Mouse (Mus musculus) stomach, postnatal 0 days (tissue): Measurements from ENCODE around the gene Nup107. TPM values are rescaled to one million over a fixed set of nuclear protein-coding genes. Genes with fewer than 3 reads are reported as not detected.

Source experiments
- ATAC-seq: fragments of 200-750 bp; cut with Nextera tagmentation; 2 replicates; pipeline ENCODE4 v1.8.0; 2017; ENCODE audit not compliant: low FRiP score, low TSS enrichment
- DNase-seq: peaks from one replicate; pipeline ENCODE4 v3.0.0-alpha.2; 2016; ENCODE audit warnings: low spot score
- H3K27ac ChIP-seq: fragments of 300-500 bp; sonication (generic); replicated peaks from 2 replicates; pipeline ENCODE4 v1.5.1; 2014; ENCODE audit warnings: mild to moderate bottlenecking, control low read depth
- H3K27me3 ChIP-seq: fragments of 300-500 bp; sonication (generic); 2 replicates; pipeline ENCODE4 v1.6.1; 2014; ENCODE audit warnings: low read length; ENCODE audit not compliant: control insufficient read depth, insufficient read depth
- H3K36me3 ChIP-seq: fragments of 300-500 bp; sonication (generic); 2 replicates; pipeline ENCODE4 v1.6.1; 2014; ENCODE audit warnings: low read length, mixed read lengths; ENCODE audit not compliant: control insufficient read depth, insufficient read depth
- H3K4me1 ChIP-seq: fragments of 300-500 bp; sonication (generic); replicated peaks from 2 replicates; pipeline ENCODE4 v1.6.1; 2014; ENCODE audit warnings: antibody characterized with exemption; ENCODE audit not compliant: control insufficient read depth, insufficient read depth
- H3K4me2 ChIP-seq: fragments of 300-500 bp; sonication (generic); replicated peaks from 2 replicates; pipeline ENCODE4 v1.6.1; 2014; ENCODE audit warnings: low read depth, mild to moderate bottlenecking, control low read depth, moderate library complexity
- H3K4me3 ChIP-seq: fragments of 300-500 bp; sonication (generic); 2 replicates; pipeline ENCODE4 v1.5.1; 2014; ENCODE audit warnings: low read depth, low read length, control low read depth
- H3K9ac ChIP-seq: fragments of 300-500 bp; sonication (generic); 2 replicates; pipeline ENCODE4 v1.6.1; 2014; ENCODE audit warnings: mild to moderate bottlenecking, low read length, control low read depth, mixed read lengths
- H3K9me3 ChIP-seq: fragments of 300-500 bp; sonication (generic); 2 replicates; pipeline ENCODE4 v1.6.1; 2016; ENCODE audit warnings: low read length; ENCODE audit not compliant: control insufficient read depth
- CTCF ChIP-seq: IDR thresholded peaks from 2 replicates; pipeline ENCODE4 v1.5.1; 2016; ENCODE audit warnings: antibody characterized with exemption, low read depth, mild to moderate bottlenecking, moderate library complexity
- EP300 ChIP-seq: optimal IDR thresholded peaks from 2 replicates; pipeline ENCODE3; 2016; ENCODE audit warnings: antibody characterized with exemption
- WGBS: fragments of 180-500 bp; shearing (Covaris S2); extraction: QIAGEN DNeasy Blood & Tissue Kit; methylation state at CpG from one replicate; pipeline ENCODE4 v1.1.7; 2014; 5-methylcytosine and 5-hydroxymethylcytosine counted together
- polyA plus RNA-seq: library from polyadenylated mRNA; unstranded; fragments of >200 nt; fragmentation: Nextera tagmentation; extraction: Ambion mirVana; gene quantifications from 2 replicates; pipeline ENCODE4 v1.2.1, GENCODE M21; 2015

Nup107 gene
- polyA plus RNA-seq, 1 experiment from 2014 or later = 16.5 TPM

DNA sequence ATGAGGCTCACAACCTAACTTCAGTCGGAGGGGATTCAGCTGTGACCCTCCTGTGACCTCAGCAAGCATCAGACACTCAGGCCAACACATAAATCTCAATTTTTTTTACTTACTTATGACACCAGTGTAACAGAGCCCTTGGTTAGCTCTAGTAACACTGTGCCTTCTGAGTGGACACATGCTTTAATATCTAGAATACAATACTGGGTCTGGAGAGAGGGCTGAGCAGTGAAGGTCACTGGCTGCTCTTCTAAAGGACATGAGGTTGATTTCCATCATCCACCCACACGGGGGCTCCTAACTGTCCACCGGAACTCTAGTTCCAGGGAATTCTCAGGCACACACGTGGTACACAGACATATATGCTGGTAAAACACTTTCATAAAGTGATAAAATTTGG is 13.6 kb downstream of the Nup107 start:
- TF ChIP-seq CTCF = no peak
- TF ChIP-seq EP300 = no peak
- DNase-seq = no peak
- Histone ChIP-seq H3K27me3 (no peaks in the 10 kb centered on the region), H3K4me1 (no peaks in the 10 kb centered on the region), H3K4me2 (no peak overlapping the region), H3K9ac (no peak overlapping the region), H3K4me3 (no peak overlapping the region), H3K36me3 (peaks cover 25% of the 10 kb centered on the region), H3K9me3 (no peaks in the 10 kb centered on the region), H3K27ac (no peak overlapping the region)
- ATAC-seq = no peak
- 84% methylated on average over 4 of the region's 4 CpGs for whole genome bisulfite sequencing

DNA sequence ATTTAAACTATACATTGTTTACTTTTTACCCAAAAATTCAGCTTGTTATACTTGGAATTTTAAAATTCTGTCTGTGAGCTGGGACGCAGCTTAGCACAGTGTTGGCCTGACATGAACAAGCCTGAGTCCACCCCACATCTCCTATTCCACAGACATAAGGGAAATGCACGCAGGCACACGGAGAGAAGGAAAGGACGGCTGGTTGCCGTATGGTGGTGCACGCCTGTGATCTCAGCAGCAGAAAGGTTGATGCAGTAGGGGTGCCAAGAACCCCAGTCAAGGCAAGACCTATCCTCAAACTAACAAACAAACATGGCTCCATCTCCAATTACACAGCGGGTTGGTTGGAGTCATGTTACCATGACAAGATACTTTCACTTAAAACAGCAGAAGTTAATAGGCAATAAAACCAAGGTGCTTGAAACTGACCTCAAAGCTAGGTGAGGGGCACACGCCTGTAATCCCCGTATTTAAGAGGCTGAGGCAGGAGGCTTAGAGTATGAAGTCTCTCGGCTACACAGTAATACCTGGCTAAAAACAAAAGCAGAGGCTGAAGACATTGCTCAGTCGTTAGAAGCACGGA is 14.1 kb downstream of the Nup107 start:
- DNase-seq (no peak), ATAC-seq (no peak)
- TF ChIP-seq EP300 (no peak), CTCF (no peak)
- Histone ChIP-seq H3K9me3 (no peaks in the 10 kb centered on the region), H3K27me3 (no peaks in the 10 kb centered on the region), H3K27ac (no peak overlapping the region), H3K9ac (no peak overlapping the region), H3K4me3 (no peak overlapping the region), H3K36me3 (peaks cover 28% of the 10 kb centered on the region), H3K4me2 (no peak overlapping the region), H3K4me1 (no peaks in the 10 kb centered on the region)
- 94% methylated on average over 12 of the region's 12 CpGs for WGBS

DNA sequence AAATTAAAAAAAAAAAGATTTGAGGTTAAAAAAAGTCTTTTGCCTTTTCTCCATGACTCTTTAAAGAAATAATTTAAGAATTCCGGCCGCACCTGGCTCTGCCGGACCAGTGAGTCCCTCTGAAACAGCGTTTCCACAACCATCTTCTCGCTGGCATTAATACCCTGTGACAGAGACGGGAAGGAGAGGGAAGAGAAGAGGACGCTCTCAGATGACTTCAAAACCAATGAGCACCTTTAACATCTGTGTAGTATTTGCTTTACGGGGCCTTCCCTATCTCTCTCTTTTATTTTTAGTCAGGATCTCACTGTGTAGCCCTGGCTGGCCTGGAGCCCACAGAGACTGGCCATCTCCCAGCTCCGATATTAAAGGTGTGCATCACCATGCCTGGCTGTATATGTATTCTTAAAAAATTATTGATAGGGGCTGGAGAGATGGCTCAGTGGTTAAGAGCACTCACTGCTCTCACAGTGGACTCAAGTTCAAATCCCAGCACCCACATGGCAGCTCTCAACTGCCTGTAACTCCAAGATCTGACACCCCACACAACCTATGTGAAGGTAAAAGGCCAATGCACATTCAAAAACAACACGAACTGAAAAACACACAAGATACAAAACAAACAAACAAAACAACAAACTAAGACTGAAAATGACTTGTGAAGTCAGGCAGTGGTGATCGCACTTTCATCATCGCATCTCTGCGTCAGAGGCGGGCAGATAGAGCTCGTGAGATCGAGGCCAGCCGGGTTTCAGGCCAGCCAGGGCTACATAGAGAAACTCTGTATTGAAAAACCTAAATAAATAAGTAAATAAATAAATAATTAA is 14.8 kb downstream of the Nup107 start:
- 95% methylated on average over 17 of the region's 17 CpGs for WGBS
- H3K4me3 ChIP-seq = no peak overlapping the region
- H3K4me2 ChIP-seq = no peak overlapping the region
- TF ChIP-seq CTCF (no peak), EP300 (no peak)
- no peaks in the 10 kb centered on the region for H3K9me3 ChIP-seq
- DNase-seq (no peak), ATAC-seq (no peak)
- no peaks in the 10 kb centered on the region for H3K27me3 ChIP-seq
- H3K4me1 ChIP-seq = no peaks in the 10 kb centered on the region
- no peak overlapping the region for H3K27ac ChIP-seq
- peaks cover 31% of the 10 kb centered on the region for H3K36me3 ChIP-seq
- no peak overlapping the region for H3K9ac ChIP-seq

DNA sequence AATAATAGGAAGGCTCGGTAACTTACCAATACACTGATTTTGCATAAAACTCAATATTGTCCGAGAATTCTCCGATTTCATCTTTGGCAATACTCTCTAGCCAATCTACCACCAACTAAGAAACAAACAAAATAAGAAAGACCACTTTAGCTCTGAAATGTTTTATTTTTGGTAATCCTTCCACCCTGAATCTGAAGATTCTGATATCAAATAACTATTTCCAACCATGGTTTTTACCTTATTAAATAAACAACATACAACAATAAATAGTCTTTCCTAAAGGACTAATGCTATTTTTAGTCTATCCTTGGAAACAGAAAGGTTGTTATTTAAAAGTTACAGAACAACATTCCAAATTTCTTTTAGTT is 15.4 kb downstream of the Nup107 start:
- WGBS = 95% methylated on average over 3 of the region's 3 CpGs
- Histone ChIP-seq H3K4me1 (no peaks in the 10 kb centered on the region), H3K4me2 (no peak overlapping the region), H3K36me3 (peaks cover 32% of the 10 kb centered on the region), H3K27ac (no peak overlapping the region), H3K9ac (no peak overlapping the region), H3K27me3 (no peaks in the 10 kb centered on the region), H3K4me3 (no peak overlapping the region), H3K9me3 (no peaks in the 10 kb centered on the region)
- DNase-seq (no peak), ATAC-seq (no peak)
- no peak for TF ChIP-seq CTCF
- no peak for TF ChIP-seq EP300

DNA sequence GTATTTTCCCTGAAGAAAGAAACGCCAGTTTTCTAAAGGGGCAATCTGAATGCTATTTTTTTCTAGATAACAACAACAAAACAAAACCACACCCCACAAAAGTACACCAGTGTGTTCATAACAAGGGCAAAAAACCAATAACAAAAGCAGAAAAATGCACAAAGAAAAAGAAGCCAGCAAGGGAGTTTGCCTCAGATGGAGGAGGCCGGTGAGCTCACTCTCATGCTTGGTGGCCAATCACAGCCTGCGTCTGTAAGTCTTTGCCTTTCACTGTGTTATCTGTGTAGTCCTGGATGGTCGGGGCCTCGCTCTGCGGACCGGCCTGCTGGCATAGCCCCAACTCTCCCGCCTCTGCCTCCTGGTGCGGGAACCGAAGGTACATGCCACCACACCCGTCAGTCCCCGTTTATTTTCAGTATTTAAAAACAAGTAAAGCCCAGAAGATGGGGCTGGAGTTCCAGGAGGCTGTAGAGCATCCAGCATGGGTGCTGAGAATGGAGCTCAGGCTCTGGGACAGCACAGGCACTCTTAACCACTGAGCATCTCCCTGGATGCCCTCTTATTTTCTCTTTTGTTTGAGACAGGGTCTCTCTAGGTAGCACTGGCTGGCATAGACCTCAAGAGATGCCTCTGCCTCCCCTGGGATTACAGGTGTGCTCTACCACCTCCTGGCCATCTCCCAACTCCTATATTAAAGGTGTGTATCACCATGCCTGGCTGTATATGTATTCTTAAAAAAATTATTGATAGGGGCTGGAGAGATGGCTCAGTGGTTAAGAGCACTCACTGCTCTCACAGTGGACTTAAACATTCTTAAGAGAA is 16.0 kb downstream of the Nup107 start:
- ATAC-seq (no peak), DNase-seq (no peak)
- Histone ChIP-seq H3K4me1 (no peaks in the 10 kb centered on the region), H3K4me3 (no peak overlapping the region), H3K27me3 (no peaks in the 10 kb centered on the region), H3K9me3 (no peaks in the 10 kb centered on the region), H3K27ac (no peak overlapping the region), H3K36me3 (peaks cover 27% of the 10 kb centered on the region), H3K9ac (no peak overlapping the region), H3K4me2 (no peak overlapping the region)
- 77% methylated on average over 12 of the region's 12 CpGs for WGBS
- TF ChIP-seq EP300 (no peak), CTCF (no peak)
